ENCODE assay signal across 8 mouse cellular contexts in the genomic region with DNA sequence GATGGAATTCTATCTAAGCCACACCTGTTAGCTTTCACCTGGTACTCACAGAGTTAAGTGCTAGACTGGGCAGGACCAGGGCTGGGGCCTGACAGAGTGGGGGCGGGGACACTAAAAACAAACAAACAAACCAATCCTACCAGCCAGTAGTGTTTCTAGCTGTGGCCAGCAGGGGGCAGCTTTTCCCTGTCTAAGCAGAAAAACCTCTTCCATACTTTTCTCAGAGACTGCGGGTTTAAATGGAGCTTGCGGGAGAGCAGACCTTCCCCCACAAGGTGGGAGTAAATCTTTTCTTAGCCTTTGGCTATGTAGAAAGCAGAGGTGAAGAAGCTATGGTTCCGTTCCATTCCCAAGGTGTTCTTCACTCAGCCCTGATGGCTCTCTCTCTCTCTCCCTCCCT.
A peak's percentile ranks its signal among the peaks of the same experiment; 100 is the strongest.
DNase-seq lines count a peak whose midpoint lies in the region; ATAC-seq and TF ChIP-seq lines count a peak whose summit lies in the region.

No protein-coding gene starts in this region.

- no peaks in the 10 kb centered on the region for H3K36me3 ChIP-seq in C2C12 (ENCODE audit: control insufficient read depth, insufficient read depth)
- no peaks in the 10 kb centered on the region for H3K36me3 ChIP-seq in embryonic facial prominence, embryonic 10.5 days (replicated peaks)
- H3K36me3 ChIP-seq in heart, embryonic 14.5 days (ENCODE audit: control insufficient read depth, insufficient read depth, low read length), result no peaks in the 10 kb centered on the region
- H3K36me3 ChIP-seq in liver, embryonic 13.5 days, result no peaks in the 10 kb centered on the region

- peaks cover 24% of the 10 kb centered on the region for H3K4me1 ChIP-seq in embryonic facial prominence, embryonic 10.5 days
- peaks cover 16 to 25% of the 10 kb centered on the region in 2 experiments for H3K4me1 ChIP-seq in heart, embryonic 14.5 days (ENCODE audit: control insufficient read depth in 2 of 2, insufficient read depth in 2 of 2, low read length in 2 of 2)
- peaks cover 34% of the 10 kb centered on the region for H3K4me1 ChIP-seq in liver, embryonic 13.5 days (replicated peaks)

- no peak for ATAC-seq in heart, embryonic 14.5 days (ENCODE audit: insufficient number of reproducible peaks, insufficient read depth, low FRiP score, low read depth)
- ATAC-seq in liver, embryonic 13.5 days (ENCODE audit: low read depth), result peak; percentile 52; the same call in 1 of the 2 replicates
- 0 out of 2 replicates have a peak, but pooled peaks have one; percentile 10 for ATAC-seq in neutrophil, adult 5-6 weeks (ENCODE audit: extremely low read depth, insufficient number of reproducible peaks, low FRiP score, poor library complexity, severe bottlenecking)
- ATAC-seq in erythroblast, adult 5-6 weeks (replicated peaks; ENCODE audit: low FRiP score, poor library complexity, severe bottlenecking), result no peak

- H3K27ac ChIP-seq in embryonic facial prominence, embryonic 10.5 days (replicated peaks), result no peak overlapping the region
- H3K27ac ChIP-seq in heart, embryonic 14.5 days (replicated peaks in 1 of 2; ENCODE audit: control insufficient read depth in 1 of 2, insufficient read depth in 1 of 2, low read depth in 2 of 2, low read length in 2 of 2), result no peak overlapping the region
- no peak overlapping the region for H3K27ac ChIP-seq in liver, embryonic 13.5 days

- peak; percentile 70 for DNase-seq in WW6 (ENCODE audit: low read depth, low spot score)
- DNase-seq in embryonic facial prominence, embryonic 10.5 days (ENCODE audit: low spot score), result peak; percentile 80
- DNase-seq in kidney, postnatal 14 days, result peak; percentile 69
- DNase-seq in liver, embryonic 13.5 days, result peak; percentile 44

- no peaks in the 10 kb centered on the region for H3K79me2 ChIP-seq in C2C12 (ENCODE audit: control insufficient read depth, insufficient read depth)

- H3K9ac ChIP-seq in heart, embryonic 14.5 days (ENCODE audit: low read length), result no peak overlapping the region
- no peak overlapping the region for H3K9ac ChIP-seq in liver, embryonic 13.5 days

- H3K79me3 ChIP-seq in C2C12 (ENCODE audit: low read depth), result no peaks in the 10 kb centered on the region

- H3ac ChIP-seq in C2C12 (ENCODE audit: control insufficient read depth, insufficient read length, low read depth), result no peak overlapping the region

- peak; percentile 18 for TF ChIP-seq CTCF in C2C12 (IDR thresholded peaks at IDR 0.05; ENCODE audit: control insufficient read depth, insufficient read depth, insufficient read length)

- H3K4me3 ChIP-seq in C2C12 (ENCODE audit: insufficient read depth, poor library complexity, severe bottlenecking), result no peak overlapping the region
- 0 out of 2 replicates have a peak overlapping the region, but pooled peaks have one; percentile 11 for H3K4me3 ChIP-seq in embryonic facial prominence, embryonic 10.5 days
- H3K4me3 ChIP-seq in heart, embryonic 14.5 days (ENCODE audit: control insufficient read depth in 1 of 2, insufficient read depth in 1 of 2, low read depth in 1 of 2, low read length in 2 of 2), result no peak overlapping the region
- no peak overlapping the region for H3K4me3 ChIP-seq in liver, embryonic 13.5 days (replicated peaks)

- H3K9me3 ChIP-seq in embryonic facial prominence, embryonic 10.5 days, result peaks cover 9% of the 10 kb centered on the region; the same call in 1 of the 2 replicates
- peaks cover 6% of the 10 kb centered on the region for H3K9me3 ChIP-seq in heart, embryonic 14.5 days (ENCODE audit: control insufficient read depth, low read length)
- 0 out of 2 replicates have a peak, but pooled peaks cover 5% of the 10 kb centered on the region for H3K9me3 ChIP-seq in liver, embryonic 13.5 days (replicated peaks)

- H3K4me2 ChIP-seq in heart, embryonic 14.5 days (ENCODE audit: low read length), result peak overlapping the region; percentile 59
- H3K4me2 ChIP-seq in liver, embryonic 13.5 days, result no peak overlapping the region

- 2% methylated on average over 4 of the region's 4 CpGs for WGBS in embryonic facial prominence, embryonic 10.5 days
- 2% methylated on average over 4 of the region's 4 CpGs for WGBS in heart, embryonic 14.5 days
- WGBS in liver, embryonic 13.5 days (ENCODE audit: insufficient replicate concordance), result 12% methylated on average over 4 of the region's 4 CpGs

- H3K27me3 ChIP-seq in C2C12 (ENCODE audit: control insufficient read depth, insufficient read depth, insufficient read length), result no peaks in the 10 kb centered on the region
- peaks cover 30% of the 10 kb centered on the region for H3K27me3 ChIP-seq in embryonic facial prominence, embryonic 10.5 days (replicated peaks; ENCODE audit: low read depth, poor library complexity, severe bottlenecking)
- H3K27me3 ChIP-seq in heart, embryonic 14.5 days (ENCODE audit: control insufficient read depth, insufficient read depth, low read length), result no peaks in the 10 kb centered on the region
- peaks cover 8% of the 10 kb centered on the region for H3K27me3 ChIP-seq in liver, embryonic 13.5 days

TF ChIP-seq in C2C12, 6 proteins besides CTCF, POLR2A, EP300 and RAD21:
- TF ChIP-seq MAX (IDR thresholded peaks at IDR 0.05) (no peak), CEBPB (IDR thresholded peaks at IDR 0.05; ENCODE audit: low read depth) (no peak), FOSL1 (IDR thresholded peaks at IDR 0.05; ENCODE audit: insufficient read depth, low read length, poor library complexity, severe bottlenecking) (no peak), USF1 (IDR thresholded peaks at IDR 0.05; ENCODE audit: low read depth) (no peak), MYOD1 (IDR thresholded peaks at IDR 0.05; ENCODE audit: control insufficient read depth, insufficient read length, low read depth) (no peak), MYOG (IDR thresholded peaks at IDR 0.05; ENCODE audit: control insufficient read depth, extremely low read depth, insufficient read length) (no peak)

Comparison
In these comparisons a context has a peak if more than half of its experiments do, and no peak if none do; other contexts are left out.
1. ATAC-seq: peak in liver, embryonic 13.5 days (single experiment) and neutrophil, adult 5-6 weeks (single experiment); none in heart, embryonic 14.5 days (single experiment) and erythroblast, adult 5-6 weeks (single experiment).
2. Peak in every context shown above with its lines, with median percentiles within 50 percentile points of each other: DNase-seq.